Mouse (Mus musculus): ENCODE data around the gene Klhl29.

GRCm38 (mm10) chr12:5274519-5274944, 101.0 kb downstream of the Klhl29 start:
- TF ChIP-seq CTCF (conservative IDR thresholded peaks at IDR 0.05; ENCODE audit: insufficient read depth, insufficient read length, low read depth, low read length) (no peak), POLR2A (IDR thresholded peaks at IDR 0.05; ENCODE audit: low read depth, low read length) (no peak)
